Mouse (Mus musculus): ENCODE results near the gene Tlcd2. TPM values are rescaled to one million over a fixed set of nuclear protein-coding genes. Genes with fewer than 3 reads are reported as not detected.

Tlcd2 gene
- polyA plus RNA-seq, 1 experiment from 2014 or later = 13.4 TPM

GRCm38 (mm10) chr11:75423091-75423490 lies 38.4 kb upstream of the Tlcd2 start:
- Histone ChIP-seq H3K36me3 (ENCODE audit: control insufficient read depth, insufficient read depth, low read length) (no peaks in the 10 kb centered on the region), H3K4me3 (ENCODE audit: control insufficient read depth in 1 of 2, insufficient read depth in 1 of 2, low read depth in 1 of 2, low read length in 2 of 2) (no peak overlapping the region), H3K4me2 (ENCODE audit: low read length) (no peak overlapping the region), H3K9ac (ENCODE audit: low read length) (no peak overlapping the region), H3K9me3 (ENCODE audit: control insufficient read depth, low read length) (no peaks in the 10 kb centered on the region), H3K27ac (replicated peaks in 1 of 2; ENCODE audit: control insufficient read depth in 1 of 2, insufficient read depth in 1 of 2, low read depth in 2 of 2, low read length in 2 of 2) (no peak overlapping the region), H3K4me1 (ENCODE audit: control insufficient read depth in 2 of 2, insufficient read depth in 2 of 2, low read length in 2 of 2) (peaks cover 4 to 8% of the 10 kb centered on the region in 2 experiments; a peak in 1 of 4 replicates), H3K27me3 (ENCODE audit: control insufficient read depth, insufficient read depth, low read length) (no peaks in the 10 kb centered on the region)
- 84% methylated on average over 3 of the region's 3 CpGs for WGBS
- ATAC-seq (ENCODE audit: insufficient number of reproducible peaks, insufficient read depth, low FRiP score, low read depth) = no peak

GRCm38 (mm10) chr11:75424033-75424432 lies 37.5 kb upstream of the Tlcd2 start:
- ATAC-seq (ENCODE audit: insufficient number of reproducible peaks, insufficient read depth, low FRiP score, low read depth) = no peak

GRCm38 (mm10) chr11:75424459-75424858 lies 37.1 kb upstream of the Tlcd2 start:
- 87% methylated on average over 3 of the region's 3 CpGs for WGBS
- ATAC-seq (ENCODE audit: insufficient number of reproducible peaks, insufficient read depth, low FRiP score, low read depth) = no peak
- Histone ChIP-seq H3K4me1 (ENCODE audit: control insufficient read depth in 2 of 2, insufficient read depth in 2 of 2, low read length in 2 of 2) (peaks cover 4 to 8% of the 10 kb centered on the region in 2 experiments; a peak in 1 of 4 replicates), H3K27ac (replicated peaks in 1 of 2; ENCODE audit: control insufficient read depth in 1 of 2, insufficient read depth in 1 of 2, low read depth in 2 of 2, low read length in 2 of 2) (no peak overlapping the region), H3K9ac (ENCODE audit: low read length) (no peak overlapping the region), H3K36me3 (ENCODE audit: control insufficient read depth, insufficient read depth, low read length) (no peaks in the 10 kb centered on the region), H3K4me3 (ENCODE audit: control insufficient read depth in 1 of 2, insufficient read depth in 1 of 2, low read depth in 1 of 2, low read length in 2 of 2) (no peak overlapping the region), H3K4me2 (ENCODE audit: low read length) (no peak overlapping the region), H3K27me3 (ENCODE audit: control insufficient read depth, insufficient read depth, low read length) (no peaks in the 10 kb centered on the region), H3K9me3 (ENCODE audit: control insufficient read depth, low read length) (no peaks in the 10 kb centered on the region)

More at GRCm38 (mm10) chr11:75424033-75424432, 37.5 kb upstream of the Tlcd2 start:
- Histone ChIP-seq H3K36me3 (ENCODE audit: control insufficient read depth, insufficient read depth, low read length) (no peaks in the 10 kb centered on the region), H3K27ac (replicated peaks in 1 of 2; ENCODE audit: control insufficient read depth in 1 of 2, insufficient read depth in 1 of 2, low read depth in 2 of 2, low read length in 2 of 2) (no peak overlapping the region), H3K4me2 (ENCODE audit: low read length) (no peak overlapping the region), H3K4me3 (ENCODE audit: control insufficient read depth in 1 of 2, insufficient read depth in 1 of 2, low read depth in 1 of 2, low read length in 2 of 2) (no peak overlapping the region), H3K27me3 (ENCODE audit: control insufficient read depth, insufficient read depth, low read length) (no peaks in the 10 kb centered on the region), H3K9me3 (ENCODE audit: control insufficient read depth, low read length) (no peaks in the 10 kb centered on the region), H3K4me1 (ENCODE audit: control insufficient read depth in 2 of 2, insufficient read depth in 2 of 2, low read length in 2 of 2) (peaks cover 4 to 8% of the 10 kb centered on the region in 2 experiments; a peak in 1 of 4 replicates), H3K9ac (ENCODE audit: low read length) (no peak overlapping the region)
- 86% methylated on average over 9 of the region's 9 CpGs for WGBS

- H3K9ac ChIP-seq (ENCODE audit: low read length) = no peak overlapping the region
- no peaks in the 10 kb centered on the region for H3K4me1 ChIP-seq (ENCODE audit: control insufficient read depth in 2 of 2, insufficient read depth in 2 of 2, low read length in 2 of 2)
- no peaks in the 10 kb centered on the region for H3K27me3 ChIP-seq (ENCODE audit: control insufficient read depth, insufficient read depth, low read length)
- peaks cover 1% of the 10 kb centered on the region; the same call in 1 of the 2 replicates for H3K9me3 ChIP-seq (ENCODE audit: control insufficient read depth, low read length)
- H3K36me3 ChIP-seq (ENCODE audit: control insufficient read depth, insufficient read depth, low read length) = no peaks in the 10 kb centered on the region
- H3K4me2 ChIP-seq (ENCODE audit: low read length) = no peak overlapping the region
- H3K27ac ChIP-seq (replicated peaks in 1 of 2; ENCODE audit: control insufficient read depth in 1 of 2, insufficient read depth in 1 of 2, low read depth in 2 of 2, low read length in 2 of 2) = no peak overlapping the region
- 79% methylated on average over 9 of the region's 9 CpGs for WGBS
- no peak for ATAC-seq (ENCODE audit: insufficient number of reproducible peaks, insufficient read depth, low FRiP score, low read depth)
- H3K4me3 ChIP-seq (ENCODE audit: control insufficient read depth in 1 of 2, insufficient read depth in 1 of 2, low read depth in 1 of 2, low read length in 2 of 2) = no peak overlapping the region
These were observed 32.4 kb upstream of the Tlcd2 start for GRCm38 (mm10) chr11:75429019-75429705.

- Histone ChIP-seq H3K36me3 (ENCODE audit: control insufficient read depth, insufficient read depth, low read length) (no peaks in the 10 kb centered on the region), H3K27me3 (ENCODE audit: control insufficient read depth, insufficient read depth, low read length) (no peaks in the 10 kb centered on the region), H3K4me3 (ENCODE audit: control insufficient read depth in 1 of 2, insufficient read depth in 1 of 2, low read depth in 1 of 2, low read length in 2 of 2) (no peak overlapping the region), H3K27ac (replicated peaks in 1 of 2; ENCODE audit: control insufficient read depth in 1 of 2, insufficient read depth in 1 of 2, low read depth in 2 of 2, low read length in 2 of 2) (no peak overlapping the region), H3K4me1 (ENCODE audit: control insufficient read depth in 2 of 2, insufficient read depth in 2 of 2, low read length in 2 of 2) (no peaks in the 10 kb centered on the region), H3K4me2 (ENCODE audit: low read length) (no peak overlapping the region), H3K9me3 (ENCODE audit: control insufficient read depth, low read length) (peaks cover 6% of the 10 kb centered on the region; the same call in 1 of the 2 replicates), H3K9ac (ENCODE audit: low read length) (no peak overlapping the region)
- ATAC-seq (ENCODE audit: insufficient number of reproducible peaks, insufficient read depth, low FRiP score, low read depth) = no peak
- 79% methylated on average over 11 of the region's 11 CpGs for WGBS
These were observed 30.2 kb upstream of the Tlcd2 start for GRCm38 (mm10) chr11:75431307-75431706.

- ATAC-seq (ENCODE audit: insufficient number of reproducible peaks, insufficient read depth, low FRiP score, low read depth) = no peak
These were observed 27.4 kb upstream of the Tlcd2 start for GRCm38 (mm10) chr11:75434138-75434537.

GRCm38 (mm10) chr11:75438194-75438593 lies 23.3 kb upstream of the Tlcd2 start:
- Histone ChIP-seq H3K27ac (replicated peaks in 1 of 2; ENCODE audit: control insufficient read depth in 1 of 2, insufficient read depth in 1 of 2, low read depth in 2 of 2, low read length in 2 of 2) (no peak overlapping the region), H3K9ac (ENCODE audit: low read length) (no peak overlapping the region), H3K4me2 (ENCODE audit: low read length) (no peak overlapping the region), H3K9me3 (ENCODE audit: control insufficient read depth, low read length) (peaks cover 6% of the 10 kb centered on the region; the same call in 1 of the 2 replicates), H3K4me3 (ENCODE audit: control insufficient read depth in 1 of 2, insufficient read depth in 1 of 2, low read depth in 1 of 2, low read length in 2 of 2) (no peak overlapping the region), H3K36me3 (ENCODE audit: control insufficient read depth, insufficient read depth, low read length) (peaks cover 25% of the 10 kb centered on the region), H3K27me3 (ENCODE audit: control insufficient read depth, insufficient read depth, low read length) (no peaks in the 10 kb centered on the region), H3K4me1 (ENCODE audit: control insufficient read depth in 2 of 2, insufficient read depth in 2 of 2, low read length in 2 of 2) (peaks cover 0 to 3% of the 10 kb centered on the region in 2 experiments; a peak in 1 of 4 replicates)
- WGBS = 69% methylated on average over 13 of the region's 13 CpGs
- ATAC-seq (ENCODE audit: insufficient number of reproducible peaks, insufficient read depth, low FRiP score, low read depth) = no peak

More at GRCm38 (mm10) chr11:75434138-75434537, 27.4 kb upstream of the Tlcd2 start:
- no peaks in the 10 kb centered on the region for H3K36me3 ChIP-seq (ENCODE audit: control insufficient read depth, insufficient read depth, low read length)
- peaks cover 0 to 3% of the 10 kb centered on the region in 2 experiments; a peak in 1 of 4 replicates for H3K4me1 ChIP-seq (ENCODE audit: control insufficient read depth in 2 of 2, insufficient read depth in 2 of 2, low read length in 2 of 2)
- H3K27me3 ChIP-seq (ENCODE audit: control insufficient read depth, insufficient read depth, low read length) = no peaks in the 10 kb centered on the region
- peaks cover 6% of the 10 kb centered on the region; the same call in 1 of the 2 replicates for H3K9me3 ChIP-seq (ENCODE audit: control insufficient read depth, low read length)
- H3K9ac ChIP-seq (ENCODE audit: low read length) = no peak overlapping the region
- 83% methylated on average over 5 of the region's 5 CpGs for WGBS
- H3K4me3 ChIP-seq (ENCODE audit: control insufficient read depth in 1 of 2, insufficient read depth in 1 of 2, low read depth in 1 of 2, low read length in 2 of 2) = no peak overlapping the region
- H3K27ac ChIP-seq (replicated peaks in 1 of 2; ENCODE audit: control insufficient read depth in 1 of 2, insufficient read depth in 1 of 2, low read depth in 2 of 2, low read length in 2 of 2) = no peak overlapping the region
- no peak overlapping the region for H3K4me2 ChIP-seq (ENCODE audit: low read length)
